Mouse (Mus musculus) activated CD4-positive, CD25-positive, alpha-beta regulatory T cell, adult 4 months (primary cell): Measurements from ENCODE around the gene Aifm3. TPM values are rescaled to one million over a fixed set of nuclear protein-coding genes. Genes with fewer than 3 reads are reported as not detected.
"Not testable (repeated sequence)": the region's sequence is repeated elsewhere in the genome, so short reads cannot be mapped to it uniquely, and the experiment has no call there.

Source experiments
- ATAC-seq: one replicate; pipeline ENCODE4 v1.8.0; 2017
- polyA plus RNA-seq, 2 experiments: library from polyadenylated mRNA; unstranded; fragments of 100-300 nt; shearing (Covaris generic); gene quantifications; one replicate each; pipeline ENCODE4 v1.2.1; 2017

Aifm3 gene
- polyA plus RNA-seq, 2 experiments from 2014 or later, result not detected

DNA sequence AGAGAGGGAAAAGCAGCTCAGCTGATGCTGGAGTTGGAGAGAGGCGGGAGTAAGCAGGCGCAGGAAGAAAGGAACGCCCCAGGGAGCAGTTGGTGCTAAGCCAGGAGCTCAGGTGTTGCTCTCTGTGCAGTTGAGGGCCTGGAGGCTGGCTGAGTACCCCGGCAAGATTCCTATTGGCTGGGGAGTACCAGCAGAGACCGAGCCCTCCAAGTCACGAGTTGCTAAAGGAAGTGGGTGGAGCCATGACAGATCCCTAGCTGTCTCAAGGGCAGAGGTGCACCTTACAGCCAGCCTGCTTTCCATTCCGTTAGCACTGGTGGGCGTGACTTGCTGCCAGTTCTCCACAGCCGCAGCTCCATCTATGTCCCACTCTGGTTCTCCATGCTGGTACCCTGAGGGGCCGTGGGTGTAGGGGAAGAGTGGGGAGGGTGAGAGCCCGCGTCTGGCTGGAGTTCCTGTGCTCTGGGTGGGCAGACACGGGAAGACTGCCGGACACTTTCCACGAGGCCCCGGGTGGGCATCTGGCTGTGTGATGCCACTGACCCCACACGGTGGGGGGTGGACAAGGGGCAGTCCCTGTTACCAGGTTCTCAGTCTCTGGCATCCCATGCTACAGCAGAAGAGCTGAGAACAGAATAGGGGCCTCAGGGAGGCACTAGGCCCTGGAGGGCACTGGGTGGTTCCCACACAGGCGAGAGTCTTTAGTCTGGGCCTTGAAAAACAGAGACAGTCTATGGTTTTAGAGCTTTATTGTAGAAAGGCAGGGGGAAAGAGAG is 64.7 kb downstream of the Aifm3 start:
- ATAC-seq, result peak; percentile 99

GRCm38 (mm10) chr16:17554702-17555101 is 65.3 kb downstream of the Aifm3 start:
- not testable (repeated sequence) for ATAC-seq

DNA sequence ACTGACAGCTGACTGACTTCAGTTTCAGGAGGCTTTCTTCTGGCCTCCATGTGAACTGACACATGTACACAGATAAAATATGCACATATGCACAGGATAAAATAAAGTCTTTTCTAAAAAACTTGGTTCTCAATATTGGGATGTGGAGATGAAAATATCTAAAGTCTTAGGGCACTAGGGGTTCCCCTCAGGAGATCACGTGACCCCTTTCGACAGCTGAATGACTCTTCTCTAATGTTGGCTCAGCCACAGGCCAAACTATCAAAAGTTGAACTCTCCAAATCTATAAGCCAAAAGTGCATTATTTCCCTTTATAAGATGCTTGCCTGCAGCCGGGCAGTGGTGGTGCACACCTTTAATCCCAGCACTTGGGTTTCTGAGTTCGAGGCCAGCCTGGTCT is 66.8 kb downstream of the Aifm3 start:
- no peak for ATAC-seq

DNA sequence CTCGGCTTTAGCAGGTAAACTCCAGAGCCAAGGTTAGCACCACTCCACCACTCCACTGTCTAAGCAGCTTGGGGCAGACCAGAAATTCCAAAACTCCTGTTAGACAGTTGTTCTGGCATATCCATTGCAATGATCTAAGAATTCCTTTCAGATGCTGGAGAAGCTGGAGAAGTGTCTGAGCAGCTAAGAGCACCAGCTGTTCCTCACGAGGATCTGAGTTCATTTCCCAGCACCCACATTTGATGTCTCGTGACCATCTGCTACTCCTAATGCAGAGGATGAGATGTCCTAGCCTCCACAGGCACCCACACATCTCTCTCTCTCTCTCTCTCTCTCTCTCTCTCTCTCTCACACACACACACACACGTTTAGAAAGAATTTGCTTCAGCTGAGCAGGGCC is 67.5 kb downstream of the Aifm3 start:
- no peak for ATAC-seq

Other genes starting within 250 kb of the Aifm3 start
- 10 to 100 TPM; 30.6 to 32.6 TPM for gene Tmem191c, start 213.5 kb upstream of the Aifm3 start, polyA plus RNA-seq
- gene Serpind1, start 158.2 kb upstream of the Aifm3 start, polyA plus RNA-seq, result under 1 TPM; 0.22 to 0.53 TPM
- gene Snap29, start 83.6 kb upstream of the Aifm3 start, polyA plus RNA-seq, result 10 to 100 TPM in 1 of 2 experiments, 1 to 10 TPM in 1; 8.3 to 16.7 TPM
- 10 to 100 TPM; 42.5 to 51.8 TPM for gene Pi4ka, start 83.3 kb upstream of the Aifm3 start, polyA plus RNA-seq
- gene Crkl, start 37.6 kb upstream of the Aifm3 start, polyA plus RNA-seq, result 10 to 100 TPM; 16.6 to 21.2 TPM
- 10 to 100 TPM; 41.0 to 47.1 TPM for gene Lztr1, start 19.1 kb downstream of the Aifm3 start, polyA plus RNA-seq
- 10 to 100 TPM; 67.5 to 70.8 TPM for gene Thap7, start 41.5 kb downstream of the Aifm3 start, polyA plus RNA-seq
- not detected for gene Lrrc74b, start 71.6 kb downstream of the Aifm3 start, polyA plus RNA-seq
- gene P2rx6, start 72.3 kb downstream of the Aifm3 start, polyA plus RNA-seq, result not detected
- gene Slc7a4, start 93.6 kb downstream of the Aifm3 start, polyA plus RNA-seq, result under 1 TPM; 0.42 to 0.69 TPM
- 10 to 100 TPM; 10.4 to 18.1 TPM for gene Smpd4, start 129.7 kb downstream of the Aifm3 start, polyA plus RNA-seq
- under 1 TPM in 1 of 2 experiments, not detected in 1; 0.75 TPM for gene Ccdc74a, start 156.9 kb downstream of the Aifm3 start, polyA plus RNA-seq
- gene Med15, start 243.3 kb downstream of the Aifm3 start, polyA plus RNA-seq, result 10 to 100 TPM; 66.5 to 89.2 TPM